Mouse (Mus musculus): ENCODE results near the gene Vmn2r66.

Vmn2r66 gene

DNA sequence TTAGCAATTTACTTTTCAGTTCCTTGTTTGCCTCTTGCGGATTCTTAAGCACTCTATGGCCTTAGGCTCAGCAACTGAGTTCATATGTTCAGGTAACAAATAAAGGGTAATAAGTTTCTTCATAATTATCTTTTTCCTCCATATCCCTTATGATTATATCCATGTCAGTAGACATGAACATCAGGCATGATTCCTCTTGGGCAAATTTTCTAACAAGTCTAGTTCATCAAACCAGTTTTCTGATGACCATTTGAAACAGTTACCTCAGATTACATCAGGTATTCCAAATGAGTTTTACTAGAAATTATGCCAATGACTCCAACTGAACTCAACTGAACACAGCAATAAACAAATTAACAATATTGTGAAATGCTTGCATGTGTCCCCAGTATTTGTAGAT, at the start of gene Vmn2r66:
Vmn2r66 (minus strand) TSS at position 101 of the 400 bp plus-strand sequence.
- no peak for DNase-seq

DNA sequence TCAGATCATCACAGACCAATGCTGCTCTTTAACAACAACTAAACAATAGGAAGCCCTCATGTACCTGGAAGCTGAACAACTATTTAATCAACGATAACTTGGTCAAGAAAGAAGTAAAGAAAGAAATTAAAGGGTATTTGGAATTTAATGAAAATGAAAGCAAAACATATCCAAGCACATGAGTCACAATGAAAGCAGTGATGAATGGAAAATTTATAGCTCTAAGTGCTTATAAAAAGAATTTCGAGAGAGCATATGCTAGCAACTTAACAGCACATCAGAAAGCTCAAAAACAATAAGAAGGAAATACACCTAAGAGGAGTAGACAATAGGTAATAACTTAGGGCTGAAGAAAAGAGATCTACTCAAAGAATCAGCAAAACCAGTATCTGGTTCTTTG, 15.4 kb downstream of the Vmn2r66 start:
- DNase-seq: no peak

DNA sequence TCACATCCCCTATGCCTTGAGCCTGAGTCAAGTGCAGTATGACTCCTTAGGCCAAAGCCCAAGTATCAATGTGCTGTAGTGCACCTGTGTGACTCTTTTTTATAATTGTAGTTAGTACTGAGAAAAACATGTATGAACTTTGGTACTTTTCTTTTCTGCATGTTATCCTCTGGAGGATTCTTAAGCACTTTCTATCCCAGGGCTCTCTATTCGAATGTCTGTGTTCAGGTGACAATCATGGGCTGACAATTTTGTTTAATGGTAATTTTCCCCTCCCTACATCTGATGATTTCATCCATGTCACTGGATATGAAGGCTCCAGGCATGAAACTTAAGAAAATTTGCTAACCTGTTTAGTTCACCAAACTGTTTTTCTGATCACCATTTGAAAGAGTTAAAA, 48.1 kb downstream of the Vmn2r66 start, which contains the start of gene Vmn2r65:
Vmn2r65 (minus strand) TSS at position 101 of the 400 bp plus-strand sequence.
- no peak for DNase-seq

Measured in cerebellum, postnatal 10 days (tissue).